Mouse (Mus musculus) hindbrain, embryonic 12.5 days (tissue): ENCODE measurements around the gene Zfyve27. TPM values are rescaled to one million over a fixed set of nuclear protein-coding genes. Genes with fewer than 3 reads are reported as not detected.

Source experiments
- ATAC-seq: fragments of 200-750 bp; cut with Nextera tagmentation; 2 replicates; pipeline ENCODE4 v1.8.0; 2017; ENCODE audit warnings: moderate TSS enrichment; ENCODE audit not compliant: low FRiP score
- H3K27ac ChIP-seq: fragments of 300-500 bp; sonication (generic); 2 replicates; pipeline ENCODE4 v1.5.1; 2016; ENCODE audit warnings: mild to moderate bottlenecking
- H3K27me3 ChIP-seq: fragments of 300-500 bp; sonication (generic); 2 replicates; pipeline ENCODE4 v1.6.1; 2016; ENCODE audit warnings: mild to moderate bottlenecking
- H3K36me3 ChIP-seq: fragments of 300-500 bp; sonication (generic); 2 replicates; pipeline ENCODE4 v1.6.1; 2016; ENCODE audit warnings: mild to moderate bottlenecking
- H3K4me1 ChIP-seq: fragments of 300-500 bp; sonication (generic); 2 replicates; pipeline ENCODE4 v1.6.1; 2016
- H3K4me2 ChIP-seq: fragments of 300-500 bp; sonication (generic); replicated peaks from 2 replicates; pipeline ENCODE4 v1.6.1; 2016; ENCODE audit warnings: mild to moderate bottlenecking
- H3K4me3 ChIP-seq: fragments of 300-500 bp; sonication (generic); 2 replicates; pipeline ENCODE4 v1.5.1; 2016; ENCODE audit warnings: mild to moderate bottlenecking
- H3K9ac ChIP-seq: fragments of 300-500 bp; sonication (generic); 2 replicates; pipeline ENCODE4 v1.6.1; 2016; ENCODE audit warnings: mild to moderate bottlenecking, moderate library complexity
- H3K9me3 ChIP-seq: fragments of 300-500 bp; sonication (generic); replicated peaks from 2 replicates; pipeline ENCODE4 v1.6.1; 2016; ENCODE audit warnings: mild to moderate bottlenecking
- WGBS: fragments of 180-500 bp; shearing (Covaris S2); methylation state at CpG from one replicate; pipeline ENCODE4 v1.1.7; 2016; 5-methylcytosine and 5-hydroxymethylcytosine counted together
- polyA plus RNA-seq: library from polyadenylated mRNA; unstranded; fragments of >200 nt; fragmentation: Nextera tagmentation; extraction: Ambion mirVana; gene quantifications from 2 replicates; pipeline ENCODE4 v1.2.1, GENCODE M21; 2016

Zfyve27 gene
- polyA plus RNA-seq, 1 experiment from 2014 or later = 53.6 TPM

DNA sequence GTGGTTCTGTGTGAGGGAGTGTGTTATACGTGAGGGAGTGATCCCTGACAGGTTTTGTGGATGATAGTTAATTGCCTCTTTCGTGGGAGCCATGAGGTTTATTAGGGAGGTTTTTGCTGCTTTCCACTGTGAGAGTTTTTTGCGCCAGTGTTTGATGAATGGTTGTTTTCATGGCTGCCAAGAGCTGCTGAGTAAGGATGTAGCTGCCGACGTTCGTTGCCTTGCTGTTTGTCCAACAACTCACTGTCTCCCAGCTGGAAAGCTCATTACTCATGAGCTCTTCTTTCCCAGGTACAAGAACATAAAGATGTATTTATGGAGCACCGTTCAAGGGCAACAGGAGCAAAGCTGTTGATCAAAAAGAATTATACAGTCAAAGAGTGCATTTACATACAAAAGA is 437 bp downstream of the Zfyve27 start:
- peaks cover 17% of the 10 kb centered on the region for H3K27me3 ChIP-seq
- H3K4me3 ChIP-seq = no peak overlapping the region
- H3K9ac ChIP-seq = no peak overlapping the region
- no peaks in the 10 kb centered on the region for H3K9me3 ChIP-seq
- no peak overlapping the region for H3K27ac ChIP-seq
- H3K4me2 ChIP-seq = no peak overlapping the region
- 42% methylated on average over 7 of the region's 7 CpGs for WGBS
- no peaks in the 10 kb centered on the region for H3K36me3 ChIP-seq
- H3K4me1 ChIP-seq = no peaks in the 10 kb centered on the region
- no peak for ATAC-seq

- H3K4me2 ChIP-seq = peak overlapping the region; percentile 26
- no peaks in the 10 kb centered on the region for H3K9me3 ChIP-seq
- peaks cover 3% of the 10 kb centered on the region for H3K4me1 ChIP-seq
- no peak overlapping the region for H3K4me3 ChIP-seq
- no peak overlapping the region for H3K27ac ChIP-seq
- no peaks in the 10 kb centered on the region for H3K36me3 ChIP-seq
- H3K9ac ChIP-seq = no peak overlapping the region
- 2% methylated on average over 12 of the region's 12 CpGs for whole genome bisulfite sequencing
- no peak for ATAC-seq
- H3K27me3 ChIP-seq = peaks cover 22% of the 10 kb centered on the region
Observed at GRCm38 (mm10) chr19:42166130-42166529, 2.4 kb downstream of the Zfyve27 start.

- no peak for ATAC-seq
- no peak overlapping the region for H3K4me3 ChIP-seq
- WGBS = 60% methylated on average over 3 of the region's 3 CpGs
- H3K4me1 ChIP-seq = peaks cover 10% of the 10 kb centered on the region
- H3K27me3 ChIP-seq = peaks cover 22% of the 10 kb centered on the region
- no peak overlapping the region for H3K4me2 ChIP-seq
- H3K9me3 ChIP-seq = no peaks in the 10 kb centered on the region
- H3K36me3 ChIP-seq = no peaks in the 10 kb centered on the region
- H3K9ac ChIP-seq = no peak overlapping the region
- no peak overlapping the region for H3K27ac ChIP-seq
Observed at GRCm38 (mm10) chr19:42166766-42167165, 3.0 kb downstream of the Zfyve27 start.

DNA sequence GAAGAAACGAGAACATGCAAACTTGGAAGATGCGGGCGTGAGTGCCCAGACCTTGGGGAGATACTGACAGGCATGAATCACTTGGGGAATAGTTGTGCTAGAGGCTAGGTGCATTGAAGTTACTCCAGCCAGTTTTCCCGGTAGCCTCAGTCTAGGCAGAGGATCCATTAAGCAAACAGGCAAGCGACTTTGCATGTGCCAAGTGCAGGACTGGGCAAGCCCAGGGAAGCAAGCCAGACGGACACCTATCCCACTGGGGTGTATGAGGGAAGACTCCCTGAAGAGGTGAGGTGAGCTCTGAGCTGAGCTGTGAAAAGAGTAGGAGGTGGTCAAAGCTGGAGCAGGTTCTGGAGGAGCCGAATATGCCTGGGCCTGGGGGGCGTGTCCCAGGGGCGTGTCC is 3.7 kb downstream of the Zfyve27 start:
- H3K9me3 ChIP-seq = no peaks in the 10 kb centered on the region

GRCm38 (mm10) chr19:42169322-42169975 is 5.7 kb downstream of the Zfyve27 start:
- WGBS = 80% methylated on average over 10 of the region's 10 CpGs
- Histone ChIP-seq H3K4me1 (peaks cover 15% of the 10 kb centered on the region), H3K9ac (peak overlapping the region; percentile 4; the same call in 1 of the 2 replicates), H3K36me3 (no peaks in the 10 kb centered on the region), H3K27me3 (peaks cover 22% of the 10 kb centered on the region), H3K9me3 (no peaks in the 10 kb centered on the region), H3K4me2 (no peak overlapping the region), H3K4me3 (no peak overlapping the region), H3K27ac (no peak overlapping the region)
- ATAC-seq = no peak

More for the DNA sequence above, 3.7 kb downstream of the Zfyve27 start:
- Histone ChIP-seq H3K27me3 (peaks cover 22% of the 10 kb centered on the region), H3K9ac (no peak overlapping the region), H3K4me3 (no peak overlapping the region), H3K36me3 (no peaks in the 10 kb centered on the region), H3K27ac (no peak overlapping the region), H3K4me2 (no peak overlapping the region), H3K4me1 (peaks cover 13% of the 10 kb centered on the region)
- ATAC-seq = no peak
- WGBS = 68% methylated on average over 9 of the region's 9 CpGs

DNA sequence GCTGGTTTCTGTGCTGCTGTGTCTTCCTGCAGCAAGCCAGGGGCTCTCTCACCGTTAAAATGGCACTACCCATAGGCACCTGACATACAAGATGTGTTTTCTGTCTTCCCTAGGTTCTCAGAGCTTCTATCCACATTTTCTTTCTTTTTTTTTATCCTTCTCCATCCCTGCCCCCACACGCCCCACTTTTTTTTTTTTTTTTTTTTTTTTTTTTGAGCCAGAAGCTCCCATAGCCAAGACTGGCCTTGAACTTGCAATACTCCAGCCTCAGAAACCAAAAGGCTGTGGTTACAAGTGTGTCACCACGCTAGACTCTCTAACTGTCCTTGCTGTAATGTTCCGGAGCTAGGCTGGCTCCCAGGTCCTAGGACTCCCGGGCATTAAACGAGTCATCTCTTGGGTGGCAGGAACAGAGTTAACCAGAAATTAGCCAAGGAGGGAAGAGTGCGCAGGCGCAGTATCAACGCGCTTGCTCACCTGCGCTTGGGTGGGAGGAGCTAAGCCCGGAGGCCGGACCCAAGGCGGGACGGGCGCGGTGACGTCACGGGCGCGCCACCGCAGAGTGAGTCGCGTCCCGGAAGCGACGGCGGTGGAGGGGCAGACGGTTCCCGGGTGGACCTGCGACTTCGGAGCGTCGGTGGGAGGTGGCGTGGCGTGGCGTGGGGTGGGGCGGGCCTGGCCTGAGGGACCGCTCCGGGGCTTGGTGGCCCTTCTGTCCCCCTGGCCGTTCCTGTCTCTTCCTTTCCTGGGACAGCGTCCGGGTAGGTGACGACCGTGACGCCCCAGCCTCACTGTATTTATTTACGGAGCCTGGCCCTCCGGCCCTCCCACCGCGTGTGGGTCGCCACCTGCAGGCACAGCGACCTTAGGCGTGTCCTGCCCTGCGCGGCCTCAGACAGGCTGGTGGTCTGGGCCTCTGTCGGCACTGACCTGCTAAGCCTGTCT is 6.5 kb downstream of the Zfyve27 start:
- Histone ChIP-seq H3K4me3 (peak overlapping the region; percentile 95), H3K9ac (peak overlapping the region; percentile 92), H3K36me3 (no peaks in the 10 kb centered on the region), H3K27ac (0 out of 2 replicates have a peak overlapping the region, but pooled peaks have one; percentile 30), H3K4me1 (peaks cover 15% of the 10 kb centered on the region), H3K9me3 (no peaks in the 10 kb centered on the region), H3K4me2 (peak overlapping the region; percentile 92), H3K27me3 (peaks cover 22% of the 10 kb centered on the region)
- ATAC-seq = peak; percentile 88
- WGBS = 3% methylated on average over 50 of the region's 56 CpGs

DNA sequence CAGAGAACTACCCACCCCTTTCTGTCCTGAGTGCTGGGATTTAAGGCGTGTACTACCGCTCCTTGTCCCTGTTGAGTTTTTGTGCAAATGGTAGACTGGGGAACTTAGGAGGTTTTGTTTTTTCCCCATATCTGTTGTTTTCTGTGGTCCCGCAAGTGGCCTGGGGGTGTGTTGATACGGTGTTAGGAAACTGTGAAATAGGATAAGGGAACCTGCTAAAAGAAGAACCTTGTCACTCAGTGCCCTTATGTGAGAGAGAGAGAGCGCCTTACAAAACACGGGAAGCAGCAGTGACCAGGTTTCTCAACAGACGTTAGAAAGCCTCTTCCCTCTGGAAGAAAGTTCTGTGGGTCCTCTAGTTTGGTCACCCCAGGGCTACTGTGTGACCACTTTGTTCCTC is 13.1 kb downstream of the Zfyve27 start:
- Histone ChIP-seq H3K4me1 (peaks cover 4% of the 10 kb centered on the region), H3K4me3 (no peak overlapping the region), H3K9me3 (no peaks in the 10 kb centered on the region), H3K4me2 (no peak overlapping the region), H3K27ac (no peak overlapping the region), H3K36me3 (peaks cover 30% of the 10 kb centered on the region), H3K9ac (no peak overlapping the region), H3K27me3 (no peaks in the 10 kb centered on the region)
- WGBS = 87% methylated on average over 7 of the region's 7 CpGs
- no peak for ATAC-seq

GRCm38 (mm10) chr19:42177461-42177860 is 13.7 kb downstream of the Zfyve27 start:
- Histone ChIP-seq H3K4me1 (peaks cover 2% of the 10 kb centered on the region; the same call in 1 of the 2 replicates), H3K27ac (no peak overlapping the region), H3K9ac (no peak overlapping the region), H3K4me3 (no peak overlapping the region), H3K36me3 (peaks cover 30% of the 10 kb centered on the region), H3K9me3 (no peaks in the 10 kb centered on the region), H3K4me2 (no peak overlapping the region), H3K27me3 (no peaks in the 10 kb centered on the region)
- WGBS = 91% methylated on average over 2 of the region's 2 CpGs
- ATAC-seq = no peak

- Histone ChIP-seq H3K4me2 (no peak overlapping the region), H3K4me1 (0 out of 2 replicates have a peak, but pooled peaks cover under 1% of the 10 kb centered on the region), H3K36me3 (peaks cover 48% of the 10 kb centered on the region), H3K27me3 (no peaks in the 10 kb centered on the region), H3K9ac (no peak overlapping the region), H3K9me3 (no peaks in the 10 kb centered on the region), H3K27ac (no peak overlapping the region), H3K4me3 (no peak overlapping the region)
- 94% methylated on average over 14 of the region's 14 CpGs for WGBS
- no peak for ATAC-seq
Observed at GRCm38 (mm10) chr19:42179356-42179755, 15.6 kb downstream of the Zfyve27 start.

DNA sequence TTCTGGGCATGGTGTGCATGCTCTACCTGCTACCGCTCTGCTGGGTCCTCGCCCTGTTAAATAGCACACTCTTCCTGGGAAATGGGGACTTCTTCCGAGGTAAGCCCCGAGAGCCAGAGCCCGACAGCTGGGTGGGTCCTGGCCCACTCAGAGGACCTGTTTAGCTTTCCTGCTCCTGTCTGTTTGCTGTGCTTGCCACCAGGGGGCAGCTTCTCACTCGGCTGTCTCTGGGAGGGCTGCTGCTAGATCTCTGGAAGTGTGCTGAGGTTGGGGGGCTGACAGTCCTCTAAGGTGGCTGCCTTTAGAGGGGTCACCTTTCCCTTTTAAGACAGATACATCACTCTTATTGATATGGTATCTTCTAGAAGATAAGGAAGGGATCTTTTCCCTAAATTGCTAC is 18.9 kb downstream of the Zfyve27 start:
- WGBS = 64% methylated on average over 6 of the region's 6 CpGs
- H3K27me3 ChIP-seq = no peaks in the 10 kb centered on the region
- peaks cover 66% of the 10 kb centered on the region for H3K36me3 ChIP-seq
- H3K4me3 ChIP-seq = no peak overlapping the region
- H3K9ac ChIP-seq = no peak overlapping the region
- H3K4me2 ChIP-seq = no peak overlapping the region
- no peak overlapping the region for H3K27ac ChIP-seq
- no peaks in the 10 kb centered on the region for H3K9me3 ChIP-seq
- ATAC-seq = no peak
- H3K4me1 ChIP-seq = no peaks in the 10 kb centered on the region

DNA sequence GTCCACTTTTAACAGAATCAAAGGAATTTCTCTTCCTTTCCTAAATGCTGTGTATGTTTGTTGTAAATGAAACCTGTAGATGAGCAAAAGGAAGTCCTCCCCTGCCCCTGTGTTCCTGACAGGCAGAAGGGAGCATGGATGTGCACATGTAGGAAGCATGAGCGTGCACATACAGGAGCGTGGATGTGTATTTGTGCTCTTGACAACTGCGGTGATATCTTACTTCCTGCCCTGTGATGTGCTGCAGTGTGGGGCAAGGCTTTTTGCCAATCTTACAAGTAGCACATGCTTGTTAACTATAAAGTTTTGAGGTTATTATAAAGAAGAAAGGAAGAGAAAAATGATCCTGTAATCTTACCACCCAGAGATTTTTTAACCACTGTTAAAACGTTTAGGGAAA is 26.0 kb downstream of the Zfyve27 start:
- Histone ChIP-seq H3K36me3 (peaks cover 48% of the 10 kb centered on the region), H3K27ac (no peak overlapping the region), H3K4me2 (no peak overlapping the region), H3K4me1 (no peaks in the 10 kb centered on the region), H3K27me3 (no peaks in the 10 kb centered on the region), H3K9me3 (no peaks in the 10 kb centered on the region), H3K4me3 (no peak overlapping the region), H3K9ac (no peak overlapping the region)
- no peak for ATAC-seq
- 91% methylated on average over 4 of the region's 4 CpGs for WGBS

GRCm38 (mm10) chr19:42190494-42190893 is 26.7 kb downstream of the Zfyve27 start:
- 24% methylated on average over 5 of the region's 5 CpGs for WGBS
- Histone ChIP-seq H3K27me3 (no peaks in the 10 kb centered on the region), H3K9me3 (no peaks in the 10 kb centered on the region), H3K4me2 (no peak overlapping the region), H3K4me1 (no peaks in the 10 kb centered on the region), H3K9ac (no peak overlapping the region), H3K36me3 (peaks cover 42% of the 10 kb centered on the region), H3K4me3 (no peak overlapping the region), H3K27ac (no peak overlapping the region)
- peak; percentile 22; the same call in 1 of the 2 replicates for ATAC-seq
